Mouse (Mus musculus) hindbrain, embryonic 10.5 days (tissue): ENCODE data around the gene Apobec1. TPM values are rescaled to one million over a fixed set of nuclear protein-coding genes. Genes with fewer than 3 reads are reported as not detected.
"Not testable (repeated sequence)": the region's sequence is repeated elsewhere in the genome, so short reads cannot be mapped to it uniquely, and the experiment has no call there.

Source experiments
- DNase-seq: peaks from one replicate; pipeline ENCODE4 v3.0.0-alpha.2; 2017; ENCODE audit warnings: low spot score
- H3K27ac ChIP-seq: fragments of 300-500 bp; sonication (generic); 2 replicates; pipeline ENCODE4 v1.5.1; 2016; ENCODE audit warnings: mild to moderate bottlenecking, moderate library complexity
- H3K27me3 ChIP-seq: fragments of 300-500 bp; sonication (generic); 2 replicates; pipeline ENCODE4 v1.6.1; 2016; ENCODE audit warnings: mild to moderate bottlenecking; ENCODE audit not compliant: poor library complexity, insufficient read depth, severe bottlenecking
- H3K36me3 ChIP-seq: fragments of 300-500 bp; sonication (generic); 2 replicates; pipeline ENCODE4 v1.6.1; 2016; ENCODE audit warnings: mild to moderate bottlenecking, moderate library complexity
- H3K4me1 ChIP-seq: fragments of 300-500 bp; sonication (generic); replicated peaks from 2 replicates; pipeline ENCODE4 v1.6.1; 2016; ENCODE audit warnings: mild to moderate bottlenecking
- H3K4me3 ChIP-seq: fragments of 300-500 bp; sonication (generic); 2 replicates; pipeline ENCODE4 v1.5.1; 2016; ENCODE audit warnings: mild to moderate bottlenecking, moderate library complexity
- H3K9me3 ChIP-seq: fragments of 300-500 bp; sonication (generic); 2 replicates; pipeline ENCODE4 v1.6.1; 2016; ENCODE audit warnings: mild to moderate bottlenecking, moderate library complexity
- WGBS: fragments of 180-500 bp; shearing (Covaris S2); methylation state at CpG from one replicate; pipeline ENCODE4 v1.1.7; 2016; 5-methylcytosine and 5-hydroxymethylcytosine counted together
- polyA plus RNA-seq: library from polyadenylated mRNA; unstranded; fragments of >200 nt; fragmentation: Nextera tagmentation; extraction: Ambion mirVana; gene quantifications from 2 replicates; pipeline ENCODE4 v1.2.1, GENCODE M21; 2016

The Apobec1 gene
- 1.1 and 2.1 TPM in 2 replicates for polyA plus RNA-seq

- Histone ChIP-seq H3K27ac (peak within 1 kb of the TSS; percentile 80), H3K36me3 (no peaks in the 10 kb centered on the region), H3K27me3 (no peaks in the 10 kb centered on the region), H3K4me1 (0 out of 2 replicates have a peak, but pooled peaks cover 8% of the 10 kb centered on the region), H3K9me3 (no peaks in the 10 kb centered on the region), H3K4me3 (peak within 1 kb of the TSS; percentile 56)
- DNase-seq, result peak; percentile 58
- 10% methylated on average over 22 of the region's 22 CpGs for WGBS
Measured at GRCm38 (mm10) chr6:122602242-122602991, at the start of gene Apobec1. Apobec1 (minus strand) TSS chr6:122602444.

- Histone ChIP-seq H3K36me3 (no peaks in the 10 kb centered on the region), H3K4me1 (no peaks in the 10 kb centered on the region), H3K27ac (no peak overlapping the region), H3K27me3 (no peaks in the 10 kb centered on the region), H3K4me3 (no peak overlapping the region), H3K9me3 (no peaks in the 10 kb centered on the region)
- DNase-seq, result no peak
- WGBS, result 76% methylated on average over 5 of the region's 5 CpGs
Measured at GRCm38 (mm10) chr6:122650398-122650980, 48.2 kb upstream of the Apobec1 start.

- 84% methylated on average over 3 of the region's 3 CpGs for WGBS
- Histone ChIP-seq H3K4me3 (no peak overlapping the region), H3K9me3 (no peaks in the 10 kb centered on the region), H3K36me3 (no peaks in the 10 kb centered on the region), H3K4me1 (no peaks in the 10 kb centered on the region), H3K27me3 (no peaks in the 10 kb centered on the region), H3K27ac (no peak overlapping the region)
- DNase-seq, result no peak
Measured at GRCm38 (mm10) chr6:122649903-122650302, 47.7 kb upstream of the Apobec1 start.

- DNase-seq, H3K36me3 ChIP-seq, H3K27me3 ChIP-seq, H3K27ac ChIP-seq, H3K9me3 ChIP-seq, H3K4me3 ChIP-seq, H3K4me1 ChIP-seq: not testable (repeated sequence)
- 92% methylated on average over 21 of the region's 21 CpGs for WGBS
Measured at GRCm38 (mm10) chr6:122644196-122644595, 42.0 kb upstream of the Apobec1 start.

- not testable (repeated sequence) for H3K9me3 ChIP-seq, H3K4me1 ChIP-seq, H3K27me3 ChIP-seq, H3K36me3 ChIP-seq, H3K4me3 ChIP-seq, H3K27ac ChIP-seq, DNase-seq
- WGBS, result 93% methylated on average over 4 of the region's 4 CpGs
Measured at GRCm38 (mm10) chr6:122637566-122637965, 35.3 kb upstream of the Apobec1 start.

- Histone ChIP-seq H3K4me1 (no peaks in the 10 kb centered on the region), H3K9me3 (no peaks in the 10 kb centered on the region), H3K4me3 (no peak overlapping the region), H3K36me3 (no peaks in the 10 kb centered on the region), H3K27ac (no peak overlapping the region), H3K27me3 (no peaks in the 10 kb centered on the region)
- WGBS, result 86% methylated on average over 3 of the region's 3 CpGs
- DNase-seq, result no peak
Measured at GRCm38 (mm10) chr6:122636666-122637065, 34.4 kb upstream of the Apobec1 start.

GRCm38 (mm10) chr6:122635315-122635714, 33.1 kb upstream of the Apobec1 start:
- no peak for DNase-seq
- Histone ChIP-seq H3K4me3 (no peak overlapping the region), H3K9me3 (no peaks in the 10 kb centered on the region), H3K4me1 (no peaks in the 10 kb centered on the region), H3K36me3 (no peaks in the 10 kb centered on the region), H3K27ac (no peak overlapping the region), H3K27me3 (no peaks in the 10 kb centered on the region)
- WGBS, result 90% methylated on average over 7 of the region's 7 CpGs

GRCm38 (mm10) chr6:122633411-122633810, 31.2 kb upstream of the Apobec1 start:
- H3K9me3 ChIP-seq, result no peaks in the 10 kb centered on the region
- no peaks in the 10 kb centered on the region; the same call in 1 of the 2 replicates for H3K27me3 ChIP-seq
- WGBS, result 53% methylated on average over 9 of the region's 9 CpGs
- no peak for DNase-seq
- H3K4me1 ChIP-seq, result no peaks in the 10 kb centered on the region
- H3K36me3 ChIP-seq, result no peaks in the 10 kb centered on the region
- no peak overlapping the region for H3K4me3 ChIP-seq
- H3K27ac ChIP-seq, result no peak overlapping the region

- no peaks in the 10 kb centered on the region for H3K4me1 ChIP-seq
- peak overlapping the region; percentile 14 for H3K4me3 ChIP-seq
- no peaks in the 10 kb centered on the region for H3K36me3 ChIP-seq
- no peak overlapping the region for H3K27ac ChIP-seq
- H3K27me3 ChIP-seq, result peaks cover 8% of the 10 kb centered on the region
- no peaks in the 10 kb centered on the region for H3K9me3 ChIP-seq
- WGBS, result 38% methylated on average over 20 of the region's 20 CpGs
- DNase-seq, result peak; percentile 8
Measured at GRCm38 (mm10) chr6:122627469-122628108, 25.3 kb upstream of the Apobec1 start.

- no peaks in the 10 kb centered on the region for H3K36me3 ChIP-seq
- no peak within 1 kb of the TSS for H3K27ac ChIP-seq
- no peaks in the 10 kb centered on the region for H3K4me1 ChIP-seq
- peaks cover 8% of the 10 kb centered on the region for H3K27me3 ChIP-seq
- H3K4me3 ChIP-seq, result no peak within 1 kb of the TSS
- 88% methylated on average over 8 of the region's 8 CpGs for WGBS
- DNase-seq, result no peak
- no peaks in the 10 kb centered on the region for H3K9me3 ChIP-seq
Measured at GRCm38 (mm10) chr6:122626110-122626509, 23.9 kb upstream of the Apobec1 start, which contains the start of gene Dppa3. Dppa3 (plus strand) TSS chr6:122626410.

- WGBS, result 88% methylated on average over 4 of the region's 4 CpGs
- Histone ChIP-seq H3K4me3 (no peak overlapping the region), H3K27ac (no peak overlapping the region), H3K36me3 (no peaks in the 10 kb centered on the region), H3K9me3 (no peaks in the 10 kb centered on the region), H3K4me1 (no peaks in the 10 kb centered on the region), H3K27me3 (peaks cover 8% of the 10 kb centered on the region)
- DNase-seq, result no peak
Measured at GRCm38 (mm10) chr6:122625156-122625555, 22.9 kb upstream of the Apobec1 start.

- Histone ChIP-seq H3K4me1 (no peaks in the 10 kb centered on the region), H3K27me3 (peaks cover 8% of the 10 kb centered on the region), H3K9me3 (no peaks in the 10 kb centered on the region), H3K4me3 (no peak overlapping the region), H3K27ac (no peak overlapping the region), H3K36me3 (no peaks in the 10 kb centered on the region)
- no peak for DNase-seq
- WGBS, result 49% methylated on average over 5 of the region's 5 CpGs
Measured at GRCm38 (mm10) chr6:122624480-122624879, 22.2 kb upstream of the Apobec1 start.

GRCm38 (mm10) chr6:122621066-122621465, 18.8 kb upstream of the Apobec1 start:
- Histone ChIP-seq H3K27ac (no peak overlapping the region), H3K4me1 (no peaks in the 10 kb centered on the region), H3K9me3 (no peaks in the 10 kb centered on the region), H3K27me3 (no peaks in the 10 kb centered on the region), H3K36me3 (no peaks in the 10 kb centered on the region), H3K4me3 (no peak overlapping the region)
- 94% methylated on average over 6 of the region's 6 CpGs for WGBS
- no peak for DNase-seq
